Mouse (Mus musculus): ENCODE data around the gene Gm3095. TPM values are rescaled to one million over a fixed set of nuclear protein-coding genes. Genes with fewer than 3 reads are reported as not detected.
"Not testable (repeated sequence)": the region's sequence is repeated elsewhere in the genome, so short reads cannot be mapped to it uniquely, and the experiment has no call there.

The Gm3095 gene
- under 1 TPM in 1 of 2 experiments, not detected in 1; 0.29 TPM for total RNA-seq (2021)

DNA sequence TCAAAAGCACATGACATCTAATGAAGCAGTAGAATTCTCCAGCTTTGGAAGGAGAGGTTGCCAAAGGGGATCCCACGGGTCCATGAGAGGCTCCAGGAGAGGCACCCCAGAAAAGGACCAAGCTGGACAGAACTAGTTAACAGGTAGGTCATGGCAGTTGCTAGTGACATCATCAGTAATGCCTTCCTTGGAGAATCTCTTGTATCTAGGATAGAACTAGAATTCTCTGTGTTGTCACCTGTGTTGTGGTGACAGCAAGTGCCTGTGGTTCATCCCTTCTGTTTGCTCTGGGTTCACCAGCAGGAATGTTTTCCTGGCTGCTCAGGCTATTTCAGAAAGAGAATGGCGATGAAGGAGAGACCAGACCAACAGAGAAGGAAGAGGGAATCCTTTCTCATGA lies at the start of gene Gm3095:
Gene Gm3095, plus strand, starts transcription at position 301 of the 400 bp plus-strand sequence.
- DNase-seq (ENCODE audit: low spot score in 2 of 2); intact Hi-C loops (cut with DNase I): not testable (repeated sequence)

GRCm38 (mm10) chr14:3931456-3931855 lies 31.9 kb upstream of the Gm3095 start, which contains the start of gene Gm3029:
Gene Gm3029 (plus strand): TSS chr14:3931756.
- intact Hi-C loops (cut with DNase I); DNase-seq (ENCODE audit: low spot score in 2 of 2): not testable (repeated sequence)

GRCm38 (mm10) chr14:3998094-3998493 lies 34.7 kb downstream of the Gm3095 start, which contains the start of gene Gm3099:
Gene Gm3099 (plus strand): TSS chr14:3998394.
- intact Hi-C loops (cut with DNase I), result not testable (repeated sequence)

More at GRCm38 (mm10) chr14:3998094-3998493, 34.7 kb downstream of the Gm3095 start, which contains the start of gene Gm3099:
- DNase-seq (ENCODE audit: low spot score in 2 of 2), result not testable (repeated sequence)

Other genes with a start within 250 kb of the Gm3095 start
- under 1 TPM in 1 of 2 experiments, not detected in 1; 0.93 TPM for gene Gm3002, start 153.5 kb upstream of the Gm3095 start, total RNA-seq (2021)
- gene Gm3033, start 117.3 kb upstream of the Gm3095 start, total RNA-seq (2021), result not detected
- not detected for gene Gm2916, start 79.4 kb upstream of the Gm3095 start, total RNA-seq (2021)
- not detected for gene Gm3029, start 31.8 kb upstream of the Gm3095 start, total RNA-seq (2021)
- not detected for gene Gm3099, start 34.8 kb downstream of the Gm3095 start, total RNA-seq (2021)
- gene Gm5796, start 60.4 kb downstream of the Gm3095 start, total RNA-seq (2021), result 1 to 10 TPM; 1.8 to 2.5 TPM
- under 1 TPM; 0.27 to 0.41 TPM for gene Gm3115, start 120.6 kb downstream of the Gm3095 start, total RNA-seq (2021)
- gene Gm8108, start 147.0 kb downstream of the Gm3095 start, total RNA-seq (2021), result 1 to 10 TPM; 2.4 to 3.7 TPM
- not detected for gene Gm3127, start 201.5 kb downstream of the Gm3095 start, total RNA-seq (2021)
- 1 to 10 TPM in 1 of 2 experiments, under 1 TPM in 1; 0.99 to 1.2 TPM for gene Gm2974, start 219.0 kb downstream of the Gm3095 start, total RNA-seq (2021)

Measured in left cerebral cortex, postnatal 36 days (tissue).